Mouse (Mus musculus): ENCODE measurements around the gene Ift74.

Gene Ift74

DNA sequence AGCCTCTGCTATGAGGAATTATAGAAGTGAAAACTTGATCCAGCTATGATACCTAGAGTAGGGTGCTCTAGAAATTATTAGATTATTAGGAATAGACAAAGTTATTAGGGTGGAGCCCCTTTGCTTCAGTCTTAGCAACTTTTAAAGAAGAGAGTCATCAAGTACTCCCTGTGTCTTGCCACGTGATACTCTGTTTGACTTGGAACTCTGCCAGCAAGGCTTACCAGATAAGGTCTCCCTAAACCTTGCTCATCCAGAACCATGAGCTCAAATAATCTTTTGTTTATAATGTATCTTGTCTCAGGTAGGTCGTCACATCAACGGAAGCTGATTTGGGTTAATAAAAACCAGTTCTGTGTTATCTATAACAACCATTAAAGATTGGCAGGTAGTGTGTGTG lies 82.1 kb downstream of the Ift74 start:
- no peak for DNase-seq

DNA sequence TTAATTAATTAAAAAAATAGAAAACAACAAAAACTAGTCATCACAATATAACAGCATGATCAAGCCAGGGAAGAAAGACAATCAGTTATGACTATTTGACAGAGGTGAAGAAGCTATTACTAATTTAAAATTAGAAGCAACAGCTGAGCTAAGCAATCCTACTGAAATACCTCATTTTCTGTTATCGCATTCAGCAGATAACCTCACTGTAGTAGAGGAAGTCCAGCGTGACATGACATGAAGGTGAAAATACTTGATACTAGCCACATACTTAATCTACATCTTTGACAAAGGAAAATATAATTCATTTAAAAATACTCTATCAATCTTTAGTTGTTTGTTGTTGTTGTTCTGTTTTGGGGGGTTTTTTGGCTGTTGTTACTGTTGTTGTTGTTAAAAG lies 96.7 kb downstream of the Ift74 start:
- no peak for DNase-seq

DNA sequence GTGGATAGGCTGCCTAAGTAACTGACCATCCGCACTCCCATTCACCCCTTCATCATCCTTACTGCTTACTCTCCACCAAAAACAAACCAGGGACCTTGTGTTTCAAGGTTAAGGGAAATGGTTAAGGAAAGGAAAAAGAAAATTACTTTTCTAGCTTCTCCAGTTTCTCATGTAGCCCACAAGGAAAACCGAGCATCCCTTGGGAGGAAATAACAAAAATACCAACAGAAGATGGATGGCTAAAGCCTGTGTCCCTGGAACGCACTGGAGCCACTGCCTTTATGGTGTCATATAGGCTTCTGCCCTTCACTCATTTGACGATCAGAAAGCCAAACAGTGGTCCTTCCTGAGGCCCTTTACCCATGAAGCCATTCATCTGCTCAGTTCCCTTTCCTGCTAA lies 97.1 kb downstream of the Ift74 start:
- no peak for DNase-seq

DNA sequence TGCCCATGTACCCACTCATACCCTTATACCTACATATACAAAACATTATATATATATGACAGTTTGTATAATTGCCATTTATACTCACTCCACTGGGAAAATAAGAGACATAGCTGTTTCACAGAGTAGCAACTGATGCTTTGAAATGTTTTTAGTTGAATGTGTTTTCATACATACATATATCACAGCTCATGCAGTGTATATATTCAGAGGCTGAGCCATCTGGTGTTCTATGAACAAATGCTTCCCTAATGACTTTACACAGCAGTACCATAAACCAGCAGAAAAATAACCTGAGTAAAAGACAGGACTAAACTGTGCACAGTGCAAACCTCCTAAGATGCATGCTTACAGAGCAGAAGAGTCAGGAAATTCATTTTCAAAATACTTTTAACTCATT lies 99.5 kb downstream of the Ift74 start:
- DNase-seq = no peak

DNA sequence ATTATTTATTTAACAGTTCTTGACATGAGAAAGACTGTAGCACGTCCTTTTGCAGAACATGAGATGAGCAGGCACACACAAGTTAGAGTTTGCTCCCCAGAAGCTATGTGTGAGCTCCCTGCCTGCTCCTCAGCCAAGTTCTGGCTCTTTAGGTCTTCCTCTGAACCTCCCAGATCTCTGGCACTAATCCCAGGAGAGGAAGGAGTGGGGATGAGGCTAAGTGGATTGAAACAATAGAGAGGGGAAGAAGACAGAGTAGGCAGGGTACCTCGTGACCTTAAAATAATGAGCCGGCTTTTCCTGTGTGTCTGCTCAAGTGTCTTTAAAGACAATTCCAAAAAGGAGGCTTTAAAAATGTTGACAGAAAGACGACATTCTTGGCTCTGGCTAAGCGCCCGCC lies 100.9 kb downstream of the Ift74 start:
- peak; percentile 70 for DNase-seq

DNA sequence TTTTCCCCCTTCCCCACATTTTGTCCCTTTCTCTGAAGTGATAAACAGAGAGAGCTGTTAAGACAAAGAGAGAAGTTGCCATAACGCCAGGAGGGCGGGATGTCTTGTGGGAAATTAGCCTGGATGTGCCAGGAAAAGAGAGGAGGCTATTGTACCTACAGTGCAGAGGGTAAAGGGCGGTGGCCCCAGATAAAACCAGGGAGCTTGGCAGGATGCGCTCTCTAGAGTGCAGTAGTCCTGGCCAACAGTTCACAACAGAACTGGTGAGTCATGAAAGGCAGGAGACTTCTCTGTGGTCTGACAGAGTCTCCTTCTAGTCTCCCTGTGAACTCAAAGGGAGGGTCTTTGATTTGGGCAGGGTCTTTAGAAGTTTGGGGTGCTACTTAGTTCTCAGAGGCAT lies 111.5 kb downstream of the Ift74 start:
- DNase-seq = peak; percentile 69

DNA sequence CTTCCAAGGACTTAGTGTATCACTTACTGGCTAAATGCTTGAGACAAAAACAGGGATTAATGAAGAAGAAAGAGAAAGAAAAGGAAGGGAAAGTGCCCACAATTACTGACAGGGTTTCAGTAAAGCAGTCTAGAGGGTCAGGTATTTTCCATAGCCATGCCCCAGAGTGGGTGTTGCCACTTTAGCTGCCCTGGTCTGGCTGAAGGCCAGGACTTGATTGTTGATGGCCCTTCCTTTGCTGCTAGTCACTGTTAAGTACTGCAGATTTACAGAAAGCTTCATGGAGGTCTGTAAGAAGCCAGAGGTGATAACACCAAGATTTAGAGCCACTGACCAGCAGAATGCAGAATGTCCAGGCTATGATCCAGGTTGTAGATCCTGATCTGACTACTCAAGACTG lies 118.4 kb downstream of the Ift74 start:
- peak; percentile 69 for DNase-seq

DNA sequence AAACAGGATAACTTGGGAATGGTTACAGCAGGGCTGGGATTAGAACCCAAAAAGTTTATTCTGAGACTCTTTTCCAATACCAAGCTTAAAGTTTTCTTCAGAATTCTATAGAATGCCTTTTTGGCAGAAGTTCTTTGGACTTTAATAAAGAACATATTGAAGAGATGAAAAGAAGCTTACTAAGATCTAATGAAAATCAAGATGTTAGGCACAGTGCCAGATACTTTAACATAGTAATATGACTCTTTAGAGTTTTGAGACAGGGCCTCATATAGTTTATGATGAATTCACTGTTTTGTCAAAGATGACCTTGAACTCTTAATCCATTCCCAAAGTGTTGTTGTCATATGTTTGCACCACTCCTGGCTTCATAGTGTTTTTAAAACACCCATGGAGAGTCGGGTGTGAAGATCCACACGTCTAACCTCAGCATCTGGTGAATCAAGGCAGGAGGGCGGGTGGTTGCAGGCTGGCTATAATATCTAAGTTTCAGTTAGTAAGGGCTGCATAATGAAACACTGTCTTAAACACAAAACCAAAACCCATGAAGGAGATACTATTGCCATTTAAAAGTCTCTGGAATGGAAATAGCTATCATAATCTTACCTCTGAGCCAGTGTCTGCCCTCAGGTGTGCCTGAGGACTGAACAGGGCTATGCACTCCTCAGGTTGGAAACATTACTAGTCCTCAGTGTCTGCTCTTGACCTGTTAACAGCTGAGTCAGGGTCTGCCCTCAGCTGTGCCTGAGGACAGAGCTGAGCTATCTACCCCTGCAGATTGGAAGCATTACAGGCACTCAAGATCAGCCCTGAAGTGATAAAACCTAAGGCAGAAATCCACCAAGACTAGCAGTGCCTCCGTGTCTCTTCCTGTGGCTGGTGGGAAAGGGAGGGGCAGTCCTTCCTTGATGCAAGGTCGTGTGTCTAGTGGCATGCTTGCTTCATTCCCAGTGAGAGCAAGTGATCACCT lies 123.3 kb downstream of the Ift74 start:
- no peak for DNase-seq

DNA sequence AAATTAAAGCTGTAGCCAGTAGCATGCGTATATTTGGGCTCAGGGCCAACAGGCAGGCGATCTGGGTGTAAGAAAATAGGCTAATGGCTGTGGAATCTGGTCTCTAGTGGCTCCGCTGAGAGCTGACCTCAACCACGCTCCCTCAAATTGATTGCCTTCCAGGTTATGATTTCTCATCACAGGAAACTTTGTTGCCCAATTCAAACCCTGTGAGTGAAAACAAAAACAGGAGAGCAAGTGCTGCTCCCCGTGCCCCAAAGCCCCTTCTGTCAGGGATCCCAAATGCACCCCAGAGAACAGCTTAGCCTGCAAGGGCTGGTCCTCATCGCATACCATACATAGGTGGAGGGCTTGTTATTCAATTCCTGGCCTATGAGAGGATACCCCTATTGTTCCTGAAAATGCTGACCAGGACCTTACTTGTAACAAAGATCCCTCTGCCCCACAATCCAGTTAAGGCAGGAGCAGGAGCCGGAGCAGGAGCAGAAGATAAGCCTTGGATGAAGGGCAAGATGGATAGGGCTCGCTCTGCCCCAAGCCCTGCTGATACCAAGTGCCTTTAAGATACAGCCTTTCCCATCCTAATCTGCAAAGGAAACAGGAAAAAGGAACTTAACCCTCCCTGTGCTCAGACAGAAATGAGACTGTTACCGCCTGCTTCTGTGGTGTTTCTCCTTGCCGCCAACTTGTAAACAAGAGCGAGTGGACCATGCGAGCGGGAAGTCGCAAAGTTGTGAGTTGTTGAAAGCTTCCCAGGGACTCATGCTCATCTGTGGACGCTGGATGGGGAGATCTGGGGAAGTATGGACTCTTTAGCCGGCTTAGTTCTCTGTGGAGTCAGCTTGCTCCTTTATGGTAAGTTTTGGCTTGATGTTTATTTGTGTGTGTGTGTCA lies 124.8 kb downstream of the Ift74 start, which contains the start of gene Tek:
Tek (plus strand) TSS at position 452 of the 894 bp plus-strand sequence.
- peak; percentile 59 for DNase-seq

DNA sequence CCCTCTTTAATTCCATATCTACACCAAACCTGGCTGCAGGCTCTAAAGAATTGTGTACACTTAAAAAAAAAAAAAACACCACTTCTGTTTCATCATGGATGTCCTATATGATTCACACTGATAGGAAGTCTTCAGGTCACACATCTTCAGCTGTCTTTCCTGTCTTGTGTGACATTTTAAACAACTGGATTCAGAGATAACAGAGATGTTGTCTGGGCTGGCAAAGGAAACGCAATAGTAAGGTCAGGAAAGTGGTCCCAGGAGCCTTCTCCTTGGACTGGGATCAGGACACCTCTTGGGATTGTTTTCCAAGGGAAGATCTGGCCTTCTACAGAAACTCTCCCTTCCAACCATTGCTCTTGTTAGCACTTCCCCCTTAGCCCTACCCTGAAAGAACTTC lies 127.5 kb downstream of the Ift74 start:
- DNase-seq = peak; percentile 46
